Mouse (Mus musculus): Measurements from ENCODE around the gene Olfr1148. TPM values are rescaled to one million over a fixed set of nuclear protein-coding genes. Genes with fewer than 3 reads are reported as not detected.

Olfr1148 gene
- not detected in 2 replicates for polyA plus RNA-seq (2015; fragmentation: Nextera tagmentation; extraction: Ambion mirVana)

- Histone ChIP-seq H3K9ac (no peak within 1 kb of the TSS), H3K9me3 (no peaks in the 10 kb centered on the region; the same call in 1 of the 2 replicates), H3K4me2 (replicated peaks) (no peak within 1 kb of the TSS), H3K4me1 (no peaks in the 10 kb centered on the region), H3K4me3 (no peak within 1 kb of the TSS), H3K36me3 (no peaks in the 10 kb centered on the region), H3K27me3 (no peaks in the 10 kb centered on the region), H3K27ac (no peak within 1 kb of the TSS)
- no peak for ATAC-seq (ENCODE audit: low FRiP score, low read depth)
- WGBS = 89% methylated on average over 1 of the region's 1 CpGs
Observed at GRCm38 (mm10) chr2:87830233-87830632, at the start of gene Olfr1148. Gene Olfr1148, plus strand, starts transcription at chr2:87830533.

- Histone ChIP-seq H3K4me2 (replicated peaks) (no peak within 1 kb of the TSS), H3K27me3 (no peaks in the 10 kb centered on the region), H3K9me3 (no peaks in the 10 kb centered on the region), H3K4me3 (no peak within 1 kb of the TSS), H3K4me1 (no peaks in the 10 kb centered on the region), H3K36me3 (no peaks in the 10 kb centered on the region), H3K9ac (no peak within 1 kb of the TSS), H3K27ac (no peak within 1 kb of the TSS)
- ATAC-seq (ENCODE audit: low FRiP score, low read depth) = no peak
Observed at GRCm38 (mm10) chr2:87800292-87800691, 30.0 kb upstream of the Olfr1148 start, which contains the start of gene Olfr1143. Gene Olfr1143, plus strand, starts transcription at chr2:87800592.

GRCm38 (mm10) chr2:87809522-87809921 is 20.8 kb upstream of the Olfr1148 start, which contains the start of gene Olfr1145:
Gene Olfr1145, plus strand, starts transcription at chr2:87809822.
- Histone ChIP-seq H3K9me3 (no peaks in the 10 kb centered on the region), H3K27ac (no peak within 1 kb of the TSS), H3K4me1 (no peaks in the 10 kb centered on the region), H3K4me3 (no peak within 1 kb of the TSS), H3K36me3 (no peaks in the 10 kb centered on the region), H3K27me3 (no peaks in the 10 kb centered on the region), H3K9ac (no peak within 1 kb of the TSS), H3K4me2 (replicated peaks) (no peak within 1 kb of the TSS)
- no peak for ATAC-seq (ENCODE audit: low FRiP score, low read depth)
- 73% methylated on average over 1 of the region's 1 CpGs for WGBS

GRCm38 (mm10) chr2:87843693-87844092 is 13.4 kb downstream of the Olfr1148 start, which contains the start of gene Olfr1150-ps1:
Gene Olfr1150-ps1, plus strand, starts transcription at chr2:87843993.
- no peak within 1 kb of the TSS for H3K4me3 ChIP-seq
- no peak for ATAC-seq (ENCODE audit: low FRiP score, low read depth)

GRCm38 (mm10) chr2:87855562-87855961 is 25.2 kb downstream of the Olfr1148 start, which contains the start of gene Olfr1151:
Gene Olfr1151, plus strand, starts transcription at chr2:87855862.
- Histone ChIP-seq H3K9ac (no peak within 1 kb of the TSS), H3K36me3 (no peaks in the 10 kb centered on the region), H3K9me3 (no peaks in the 10 kb centered on the region), H3K27me3 (no peaks in the 10 kb centered on the region), H3K4me1 (no peaks in the 10 kb centered on the region), H3K4me3 (no peak within 1 kb of the TSS), H3K27ac (no peak within 1 kb of the TSS), H3K4me2 (replicated peaks) (no peak within 1 kb of the TSS)
- no peak for ATAC-seq (ENCODE audit: low FRiP score, low read depth)
- WGBS = 94% methylated on average over 1 of the region's 1 CpGs

More at GRCm38 (mm10) chr2:87843693-87844092, 13.4 kb downstream of the Olfr1148 start, which contains the start of gene Olfr1150-ps1:
- Histone ChIP-seq H3K4me2 (replicated peaks) (no peak within 1 kb of the TSS), H3K36me3 (no peaks in the 10 kb centered on the region), H3K9ac (no peak within 1 kb of the TSS), H3K9me3 (no peaks in the 10 kb centered on the region), H3K4me1 (no peaks in the 10 kb centered on the region), H3K27me3 (no peaks in the 10 kb centered on the region), H3K27ac (no peak within 1 kb of the TSS)
- WGBS = 78% methylated on average over 1 of the region's 1 CpGs

GRCm38 (mm10) chr2:87866192-87866591 is 35.9 kb downstream of the Olfr1148 start, which contains the start of gene Olfr1152:
Gene Olfr1152, plus strand, starts transcription at chr2:87866492.
- Histone ChIP-seq H3K27ac (no peak within 1 kb of the TSS), H3K9ac (no peak within 1 kb of the TSS), H3K36me3 (no peaks in the 10 kb centered on the region), H3K27me3 (no peaks in the 10 kb centered on the region), H3K4me2 (replicated peaks) (no peak within 1 kb of the TSS), H3K4me3 (no peak within 1 kb of the TSS), H3K4me1 (no peaks in the 10 kb centered on the region), H3K9me3 (no peaks in the 10 kb centered on the region)
- ATAC-seq (ENCODE audit: low FRiP score, low read depth) = no peak

Other genes starting within 250 kb of the Olfr1148 start
- not detected in 2 replicates for gene Olfr1130, start 224.3 kb upstream of the Olfr1148 start, polyA plus RNA-seq (2015; fragmentation: Nextera tagmentation; extraction: Ambion mirVana)
- not detected in 2 replicates for gene Olfr1131, start 203.4 kb upstream of the Olfr1148 start, polyA plus RNA-seq (2015; fragmentation: Nextera tagmentation; extraction: Ambion mirVana)
- gene Olfr1132, start 193.0 kb upstream of the Olfr1148 start, polyA plus RNA-seq (2015; fragmentation: Nextera tagmentation; extraction: Ambion mirVana) = not detected in 2 replicates
- gene Olfr1133, start 183.2 kb upstream of the Olfr1148 start, polyA plus RNA-seq (2015; fragmentation: Nextera tagmentation; extraction: Ambion mirVana) = not detected in 2 replicates
- gene Olfr1134, start 172.1 kb upstream of the Olfr1148 start, polyA plus RNA-seq (2015; fragmentation: Nextera tagmentation; extraction: Ambion mirVana) = not detected in 2 replicates
- gene Olfr1135, start 156.9 kb upstream of the Olfr1148 start, polyA plus RNA-seq (2015; fragmentation: Nextera tagmentation; extraction: Ambion mirVana) = not detected in 2 replicates
- not detected in 2 replicates for gene Olfr1136, start 136.6 kb upstream of the Olfr1148 start, polyA plus RNA-seq (2015; fragmentation: Nextera tagmentation; extraction: Ambion mirVana)
- gene Olfr1137, start 117.4 kb upstream of the Olfr1148 start, polyA plus RNA-seq (2015; fragmentation: Nextera tagmentation; extraction: Ambion mirVana) = not detected in 2 replicates
- gene Olfr1138, start 90.6 kb upstream of the Olfr1148 start, polyA plus RNA-seq (2015; fragmentation: Nextera tagmentation; extraction: Ambion mirVana) = not detected in 2 replicates
- gene Olfr1140, start 86.8 kb upstream of the Olfr1148 start, polyA plus RNA-seq (2015; fragmentation: Nextera tagmentation; extraction: Ambion mirVana) = not detected in 2 replicates
- gene Olfr1141, start 76.5 kb upstream of the Olfr1148 start, polyA plus RNA-seq (2015; fragmentation: Nextera tagmentation; extraction: Ambion mirVana) = not detected in 2 replicates
- not detected in 2 replicates for gene Olfr152, start 51.0 kb upstream of the Olfr1148 start, polyA plus RNA-seq (2015; fragmentation: Nextera tagmentation; extraction: Ambion mirVana)
- not detected in 2 replicates for gene Olfr1143, start 29.9 kb upstream of the Olfr1148 start, polyA plus RNA-seq (2015; fragmentation: Nextera tagmentation; extraction: Ambion mirVana)
- gene Olfr1145, start 20.7 kb upstream of the Olfr1148 start, polyA plus RNA-seq (2015; fragmentation: Nextera tagmentation; extraction: Ambion mirVana) = not detected in 2 replicates
- not detected in 2 replicates for gene Olfr1150-ps1, start 13.5 kb downstream of the Olfr1148 start, polyA plus RNA-seq (2015; fragmentation: Nextera tagmentation; extraction: Ambion mirVana)
- gene Olfr1151, start 25.3 kb downstream of the Olfr1148 start, polyA plus RNA-seq (2015; fragmentation: Nextera tagmentation; extraction: Ambion mirVana) = not detected in 2 replicates
- 0.03 TPM in 1 of 2 replicates, not detected in the other for gene Olfr1152, start 36.0 kb downstream of the Olfr1148 start, polyA plus RNA-seq (2015; fragmentation: Nextera tagmentation; extraction: Ambion mirVana)
- not detected in 2 replicates for gene Olfr1153, start 64.4 kb downstream of the Olfr1148 start, polyA plus RNA-seq (2015; fragmentation: Nextera tagmentation; extraction: Ambion mirVana)
- gene Olfr1154, start 74.6 kb downstream of the Olfr1148 start, polyA plus RNA-seq (2015; fragmentation: Nextera tagmentation; extraction: Ambion mirVana) = not detected in 2 replicates
- not detected in 2 replicates for gene Olfr1155, start 114.6 kb downstream of the Olfr1148 start, polyA plus RNA-seq (2015; fragmentation: Nextera tagmentation; extraction: Ambion mirVana)
- gene Olfr1156, start 122.6 kb downstream of the Olfr1148 start, polyA plus RNA-seq (2015; fragmentation: Nextera tagmentation; extraction: Ambion mirVana) = not detected in 2 replicates
- gene Olfr1157, start 137.8 kb downstream of the Olfr1148 start, polyA plus RNA-seq (2015; fragmentation: Nextera tagmentation; extraction: Ambion mirVana) = not detected in 2 replicates
- not detected in 2 replicates for gene Olfr74, start 144.1 kb downstream of the Olfr1148 start, polyA plus RNA-seq (2015; fragmentation: Nextera tagmentation; extraction: Ambion mirVana)
- gene Olfr1158, start 159.6 kb downstream of the Olfr1148 start, polyA plus RNA-seq (2015; fragmentation: Nextera tagmentation; extraction: Ambion mirVana) = not detected in 2 replicates
- gene Olfr1160, start 177.7 kb downstream of the Olfr1148 start, polyA plus RNA-seq (2015; fragmentation: Nextera tagmentation; extraction: Ambion mirVana) = not detected in 2 replicates
- not detected in 2 replicates for gene Olfr1161, start 192.2 kb downstream of the Olfr1148 start, polyA plus RNA-seq (2015; fragmentation: Nextera tagmentation; extraction: Ambion mirVana)
- not detected in 2 replicates for gene Olfr73, start 207.2 kb downstream of the Olfr1148 start, polyA plus RNA-seq (2015; fragmentation: Nextera tagmentation; extraction: Ambion mirVana)
- not detected in 2 replicates for gene Olfr1162, start 220.6 kb downstream of the Olfr1148 start, polyA plus RNA-seq (2015; fragmentation: Nextera tagmentation; extraction: Ambion mirVana)
- not detected in 2 replicates for gene Olfr1163, start 241.3 kb downstream of the Olfr1148 start, polyA plus RNA-seq (2015; fragmentation: Nextera tagmentation; extraction: Ambion mirVana)

Measured in limb, embryonic 13.5 days (tissue).